Mouse (Mus musculus) embryo, embryonic 11 days (tissue): ENCODE results near the gene Orai1.

ENCODE experiments used
- DNase-seq: peaks from one replicate; pipeline ENCODE4 v3.0.0-alpha.2; 2015

The Orai1 gene

DNA sequence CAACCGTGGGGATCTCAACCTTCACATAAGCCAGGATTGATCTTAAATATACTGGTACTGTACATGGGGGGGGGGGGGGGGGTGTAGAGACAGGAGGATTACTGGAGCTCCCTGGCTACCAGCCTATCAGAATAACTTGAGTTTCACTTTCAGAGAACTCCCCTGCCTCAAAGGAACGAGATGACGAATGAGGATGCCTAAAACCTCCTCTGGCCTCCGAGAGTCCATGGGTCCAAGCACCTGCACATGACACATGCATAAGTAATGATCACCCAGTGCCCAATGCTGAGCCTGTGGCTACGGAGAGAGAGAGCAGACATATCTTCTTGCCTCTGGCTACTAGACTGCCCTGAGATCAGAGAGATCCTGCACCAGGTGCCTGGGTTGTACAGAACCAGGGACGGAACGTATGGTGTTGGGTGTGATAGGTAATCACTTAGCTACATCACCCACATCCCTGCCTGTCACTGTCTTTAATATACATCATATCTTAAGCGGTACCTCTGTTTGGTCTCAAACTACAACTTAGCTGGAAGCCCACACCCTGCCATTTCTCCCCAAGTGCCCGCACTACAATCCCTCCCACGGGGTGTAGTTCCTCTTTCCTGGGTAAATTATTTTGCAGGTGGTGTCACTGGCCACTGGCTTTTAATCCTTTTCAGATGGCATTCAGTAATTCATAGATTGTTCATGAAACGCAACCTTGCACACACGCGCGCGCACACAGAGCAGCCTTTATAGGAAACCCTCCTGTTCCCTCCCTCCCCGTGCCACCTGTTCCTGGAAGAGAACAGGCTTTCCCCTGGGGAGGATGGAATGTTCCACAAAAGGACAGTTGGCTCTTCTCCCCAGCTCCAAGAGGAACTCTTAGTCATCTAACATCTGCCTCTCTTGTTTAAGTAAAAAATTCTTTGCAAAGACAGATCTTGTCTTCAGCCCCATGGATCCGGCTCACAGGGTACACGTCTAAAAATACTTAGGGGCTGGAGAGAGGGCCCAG is 17.4 kb upstream of the Orai1 start:
- no peak for DNase-seq

DNA sequence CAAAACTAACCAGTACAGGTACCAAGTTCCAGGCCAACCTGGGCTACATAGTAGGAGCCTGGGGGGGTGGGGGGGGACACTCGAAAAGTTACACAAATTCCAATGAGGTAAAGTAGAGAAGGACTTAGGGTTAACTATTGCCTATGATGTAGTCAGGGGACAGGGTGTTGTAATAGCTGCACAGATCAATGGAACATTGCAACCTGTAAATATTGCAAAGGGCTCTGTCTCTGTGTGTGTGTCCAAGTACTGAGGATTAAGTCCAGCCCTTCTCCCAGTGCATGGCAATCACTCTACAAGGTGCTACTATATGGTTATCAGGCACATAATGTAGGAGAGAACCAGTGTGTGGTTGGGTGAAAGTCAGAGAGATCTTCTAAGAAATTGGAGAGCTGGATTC is 14.0 kb upstream of the Orai1 start:
- DNase-seq: no peak

DNA sequence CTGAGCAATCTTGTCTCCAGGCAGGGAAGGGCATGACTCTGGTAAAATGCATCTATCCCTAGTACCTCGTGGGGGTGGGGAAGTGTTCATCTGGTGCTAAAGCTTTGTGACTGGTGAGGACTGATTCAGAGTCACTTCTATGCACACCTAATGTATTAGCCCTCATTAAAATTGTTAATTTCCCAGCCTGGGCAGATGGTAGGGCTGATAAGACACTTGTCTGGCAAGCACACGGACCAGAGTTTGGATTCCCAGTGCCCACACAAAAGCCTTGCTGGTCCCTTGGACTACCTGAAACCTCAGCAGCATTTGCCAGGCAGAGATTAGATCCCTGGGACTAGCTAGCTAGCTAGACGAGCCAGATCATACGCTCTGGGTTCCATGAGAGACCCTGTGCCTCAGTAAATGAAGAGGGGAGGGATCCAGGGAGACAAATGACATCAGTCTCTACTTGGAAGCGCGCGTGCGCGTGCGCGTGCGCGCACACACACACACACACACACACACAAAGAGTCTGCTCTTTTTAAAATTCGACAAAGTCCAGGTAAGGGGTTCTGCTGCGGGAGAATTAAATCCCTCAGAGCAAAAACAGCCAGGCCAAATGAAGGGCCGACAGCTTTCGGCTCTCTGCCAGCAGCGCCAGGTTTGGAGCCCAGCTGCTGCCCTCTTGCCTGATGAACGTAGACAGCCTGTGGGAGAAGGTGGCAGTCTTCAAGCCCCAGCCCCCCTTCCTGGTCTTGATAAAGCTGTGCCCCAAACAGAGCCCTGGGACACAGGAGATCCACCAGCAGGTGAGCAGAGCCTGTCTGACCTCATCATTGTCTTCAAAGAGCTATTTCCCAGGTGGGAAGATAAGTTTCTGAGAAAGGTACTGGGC is 8.9 kb upstream of the Orai1 start:
- DNase-seq: no peak

DNA sequence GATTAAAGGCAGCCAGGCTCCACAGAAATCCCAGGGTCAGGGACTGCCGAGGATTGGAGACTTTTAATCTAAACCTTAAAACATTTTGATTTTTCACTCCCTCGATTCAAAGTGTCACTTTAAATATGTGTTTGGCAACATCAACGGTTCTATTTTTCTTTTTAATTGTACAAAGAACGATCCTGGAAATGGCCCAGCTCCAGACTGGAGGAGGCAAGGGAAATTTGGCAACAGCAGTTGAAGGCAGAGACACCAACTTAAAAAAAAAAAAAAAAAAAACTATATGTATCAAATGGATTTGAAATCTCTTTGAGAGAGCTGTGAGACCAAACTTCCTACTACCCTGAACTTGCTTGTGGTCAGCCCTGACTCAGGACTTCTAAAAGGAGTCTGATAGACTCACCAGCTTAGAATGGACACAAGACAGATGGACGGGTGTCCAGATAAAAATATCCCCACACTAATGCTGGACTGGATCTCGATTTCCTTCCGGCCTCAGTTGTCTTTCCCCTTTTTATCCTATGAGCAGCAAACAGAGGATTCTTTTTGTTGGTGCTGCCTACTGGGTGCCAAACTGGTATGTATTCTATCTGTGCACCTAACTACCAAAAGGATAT is 5.9 kb upstream of the Orai1 start:
- no peak for DNase-seq

DNA sequence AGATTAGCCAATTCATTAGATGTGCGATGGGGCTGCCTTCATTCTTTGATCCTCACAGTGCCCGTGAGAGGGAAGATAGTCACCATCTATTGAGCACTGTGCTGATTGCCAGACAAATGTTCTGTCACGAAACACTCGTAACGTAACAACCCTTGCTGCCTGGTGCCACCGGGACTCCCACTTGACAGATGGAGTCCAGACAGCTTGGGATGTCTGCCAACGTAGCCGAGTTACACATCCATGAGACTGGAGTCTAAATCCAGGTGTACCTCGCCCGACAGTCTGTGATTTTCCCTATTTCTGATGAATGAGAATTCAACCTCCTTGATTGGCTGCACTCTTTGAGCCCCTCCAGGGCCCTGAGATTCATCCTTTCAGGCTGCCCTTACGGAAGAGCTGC is 5.0 kb upstream of the Orai1 start:
- no peak for DNase-seq

DNA sequence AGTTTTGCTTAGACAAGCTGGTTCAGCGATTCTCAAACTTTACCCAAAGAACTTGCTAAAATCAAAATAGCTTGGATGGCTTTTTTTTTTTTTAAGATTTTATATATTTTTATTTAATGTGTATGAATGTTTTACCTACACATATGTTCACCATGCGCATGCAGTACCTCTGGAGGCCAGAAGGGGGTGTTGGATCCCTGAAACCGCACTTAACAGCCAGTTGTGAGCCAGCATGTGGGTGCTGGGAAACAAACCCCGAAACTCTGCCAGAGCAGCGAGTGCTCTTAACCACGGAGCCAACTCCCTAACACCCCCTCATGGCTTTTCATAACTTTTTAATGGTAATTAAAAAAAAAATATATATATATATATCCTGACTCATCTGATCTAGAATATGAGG is 4.1 kb upstream of the Orai1 start:
- DNase-seq: no peak

DNA sequence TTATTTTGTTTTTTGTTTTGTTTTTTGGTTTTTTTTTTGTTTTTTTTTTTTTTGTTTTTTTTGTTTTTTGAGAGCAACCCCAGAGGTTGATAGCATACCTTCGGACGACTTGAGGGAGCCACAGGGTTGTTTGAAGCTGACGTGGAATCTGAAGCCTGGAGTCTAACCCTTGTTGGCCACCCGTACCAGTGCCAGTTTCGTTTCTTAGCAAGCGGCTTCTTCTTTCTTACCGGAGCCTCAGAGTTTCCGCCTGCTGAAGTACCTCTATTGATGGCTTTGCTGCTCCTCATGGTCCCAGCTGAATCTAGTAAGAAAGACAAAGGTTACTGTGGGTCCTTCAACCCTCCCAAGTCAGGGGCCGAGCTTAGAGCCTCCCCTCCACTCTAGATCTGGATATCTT is 3.2 kb upstream of the Orai1 start:
- DNase-seq: no peak

DNA sequence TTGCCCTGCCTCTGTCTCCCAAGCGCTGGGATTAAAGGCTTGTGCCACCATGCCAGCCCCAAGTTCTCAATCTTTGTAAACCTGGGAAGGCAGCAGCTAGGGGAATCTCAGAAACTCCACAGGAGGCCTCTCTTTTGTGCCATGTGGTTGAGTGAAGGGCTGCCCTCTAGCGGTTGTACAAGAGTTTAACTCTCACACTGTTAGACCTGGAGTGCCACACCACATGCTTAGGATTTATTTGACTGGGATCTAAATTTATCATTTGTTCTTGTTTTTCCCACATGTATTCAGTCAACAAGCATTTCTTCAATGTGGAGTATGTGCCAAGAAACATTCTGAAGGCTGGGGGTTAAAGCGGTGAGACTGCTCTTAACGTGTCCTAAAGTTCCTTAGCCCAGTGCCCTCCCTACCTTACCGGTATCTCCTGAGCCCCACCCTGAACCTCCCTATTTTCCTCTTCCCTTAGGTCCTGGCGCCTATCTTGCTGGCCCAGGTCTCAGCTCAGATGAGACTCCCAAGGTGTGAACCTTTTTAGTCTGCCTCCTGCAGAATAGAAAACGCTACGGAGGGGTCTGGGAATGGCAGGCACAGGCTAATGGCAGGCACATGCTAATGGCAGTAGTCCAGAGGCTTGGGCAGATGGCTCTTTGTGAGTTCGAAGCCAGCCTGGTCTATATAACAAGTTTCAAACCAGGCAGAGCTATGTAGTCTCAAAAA is 1.1 kb upstream of the Orai1 start:
- DNase-seq: peak; percentile 89

DNA sequence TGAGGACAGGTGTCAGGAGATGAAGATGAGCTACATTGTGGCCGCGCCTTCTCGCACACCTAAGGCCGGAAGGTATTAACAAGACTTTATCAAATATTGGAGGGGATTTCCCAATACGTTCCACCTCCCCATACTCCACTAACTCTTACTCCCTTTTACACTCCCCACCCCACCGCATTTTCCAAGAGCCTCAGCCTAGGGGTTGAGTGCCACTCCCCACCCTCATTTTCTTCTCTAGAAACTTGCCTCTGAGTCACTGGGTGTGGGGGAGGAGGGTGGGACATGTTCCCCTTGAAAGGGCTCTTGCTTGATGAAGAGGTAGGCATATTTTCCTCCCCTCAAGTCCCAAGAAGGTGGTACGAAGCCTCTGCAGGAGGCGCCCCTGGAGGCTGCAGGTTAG is 1.0 kb downstream of the Orai1 start:
- DNase-seq: no peak

DNA sequence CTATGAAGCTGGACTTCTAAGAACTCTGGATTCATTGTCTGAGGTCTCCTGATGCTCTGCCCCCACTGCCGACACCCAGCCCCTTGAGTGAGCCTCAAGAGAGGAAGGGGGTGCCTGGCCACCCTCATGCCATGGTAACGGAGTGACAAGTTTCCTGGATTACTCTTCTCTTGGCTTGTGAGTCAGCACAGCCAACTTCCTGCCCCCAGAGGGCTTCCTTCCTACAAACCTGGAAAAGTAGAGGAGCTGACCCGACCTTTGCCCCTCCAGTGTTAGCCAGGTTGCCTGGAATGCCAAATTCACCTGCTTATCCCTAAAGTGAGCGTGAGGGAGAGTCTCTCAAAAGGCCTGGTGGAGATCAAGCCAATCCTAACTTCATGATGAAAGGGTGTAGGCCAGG is 2.6 kb downstream of the Orai1 start:
- no peak for DNase-seq

DNA sequence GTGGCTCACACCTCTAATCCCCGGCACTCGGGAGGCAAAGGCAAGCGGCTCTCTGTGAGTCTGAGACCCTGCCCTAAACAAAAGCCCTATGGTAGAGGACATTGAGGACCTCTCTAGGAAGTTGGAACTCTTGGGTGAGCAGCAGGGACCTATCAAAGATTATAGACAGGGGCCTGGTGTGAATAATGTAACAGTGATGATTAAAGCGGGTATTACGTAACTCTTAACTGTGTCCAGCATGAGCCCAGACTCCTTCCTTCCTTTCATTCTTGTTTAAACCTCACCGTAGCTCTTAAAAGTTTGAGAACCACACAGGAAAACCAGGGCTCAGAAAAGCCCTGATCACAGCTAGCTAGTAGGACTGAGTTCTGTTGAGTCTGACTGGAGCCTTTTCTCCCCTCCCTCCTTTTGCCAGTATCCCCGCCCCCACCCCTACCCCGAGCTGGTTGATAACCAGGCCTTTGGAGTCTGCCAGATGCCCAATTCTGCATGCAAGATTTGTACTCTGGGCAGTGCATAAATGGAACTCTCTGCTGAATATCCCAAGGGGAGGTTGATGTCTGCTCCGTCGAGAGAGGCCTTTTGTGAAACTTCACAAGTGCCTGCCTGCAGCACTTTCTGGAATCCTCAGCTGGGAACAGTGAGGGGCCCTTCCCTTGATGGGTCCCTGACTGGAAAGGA is 4.6 kb downstream of the Orai1 start:
- no peak for DNase-seq

DNA sequence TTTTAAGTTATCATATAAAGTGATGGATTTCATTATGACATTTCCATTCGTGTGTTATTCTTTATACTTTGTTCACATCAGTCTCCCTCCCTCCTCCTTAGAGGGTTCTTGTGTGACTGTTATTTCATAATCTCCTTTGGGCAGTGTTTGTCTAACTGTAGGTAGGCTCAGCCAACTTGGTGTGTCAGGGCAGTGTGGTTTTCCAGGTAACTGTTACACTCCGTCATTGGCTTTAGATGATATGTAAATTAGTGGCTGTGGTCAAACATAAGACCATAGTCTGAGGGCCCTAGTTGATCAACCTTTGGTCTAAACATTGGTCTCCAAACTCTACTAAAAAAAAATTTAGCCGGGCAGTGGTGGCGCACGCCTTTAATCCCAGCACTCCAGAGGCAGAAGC is 5.6 kb downstream of the Orai1 start:
- DNase-seq: no peak

DNA sequence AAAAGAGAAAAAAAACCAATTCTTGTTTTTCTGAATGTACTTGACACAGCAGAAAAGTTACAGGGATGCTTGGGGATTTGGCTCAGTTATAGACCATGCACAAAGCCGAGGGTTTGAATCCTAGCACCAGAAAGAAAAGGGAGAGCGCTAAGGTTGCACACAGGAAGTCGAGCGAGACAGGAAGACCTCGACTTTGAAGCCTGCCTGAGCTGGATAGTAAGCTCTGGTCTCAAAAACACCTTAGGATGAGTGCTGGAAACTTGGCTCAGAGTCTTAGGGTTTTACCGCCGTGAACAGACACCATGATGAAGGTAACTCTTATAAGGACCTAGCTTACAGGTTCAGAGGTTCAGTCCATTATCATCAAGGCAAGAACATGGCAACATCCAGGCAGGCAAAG is 6.6 kb downstream of the Orai1 start:
- no peak for DNase-seq

DNA sequence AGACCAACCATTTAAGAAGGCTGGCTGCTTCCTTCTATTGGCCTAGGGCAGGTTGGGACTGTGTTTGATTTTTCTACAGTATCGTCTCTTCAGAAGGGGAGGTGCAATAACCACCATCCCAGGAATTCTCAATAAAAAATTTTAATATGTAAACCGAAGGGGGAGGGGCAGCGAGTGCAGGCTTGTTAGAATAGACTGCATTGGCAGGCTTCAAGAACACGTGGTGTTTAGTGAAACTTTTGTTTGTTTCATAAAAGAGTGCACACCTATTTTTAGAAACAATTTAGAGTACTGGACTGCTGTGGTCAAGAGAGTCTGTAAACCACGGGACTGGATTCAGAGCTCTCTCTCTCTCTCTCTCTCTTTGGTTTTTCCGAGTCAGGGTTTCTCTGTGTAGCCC is 8.2 kb downstream of the Orai1 start:
- no peak for DNase-seq

DNA sequence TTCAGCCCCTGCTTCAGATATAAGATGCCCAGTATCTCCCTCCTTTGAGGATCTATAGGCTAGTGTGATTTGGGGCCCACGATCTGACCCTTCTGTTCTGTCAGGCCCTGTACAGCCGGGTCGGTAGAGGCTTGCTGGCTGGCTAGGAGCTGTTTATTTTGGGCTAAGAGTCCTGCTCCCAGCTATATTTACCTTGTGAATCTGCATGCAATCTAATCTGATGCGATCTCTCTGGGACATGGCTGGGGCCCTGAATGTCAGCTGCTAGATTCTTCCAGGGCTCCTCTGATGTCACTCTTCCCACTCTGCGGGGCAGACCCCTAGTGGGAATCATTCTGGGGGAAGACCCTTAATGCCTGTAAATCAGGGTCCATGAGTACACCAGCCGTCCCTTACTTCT is 9.4 kb downstream of the Orai1 start:
- no peak for DNase-seq

DNA sequence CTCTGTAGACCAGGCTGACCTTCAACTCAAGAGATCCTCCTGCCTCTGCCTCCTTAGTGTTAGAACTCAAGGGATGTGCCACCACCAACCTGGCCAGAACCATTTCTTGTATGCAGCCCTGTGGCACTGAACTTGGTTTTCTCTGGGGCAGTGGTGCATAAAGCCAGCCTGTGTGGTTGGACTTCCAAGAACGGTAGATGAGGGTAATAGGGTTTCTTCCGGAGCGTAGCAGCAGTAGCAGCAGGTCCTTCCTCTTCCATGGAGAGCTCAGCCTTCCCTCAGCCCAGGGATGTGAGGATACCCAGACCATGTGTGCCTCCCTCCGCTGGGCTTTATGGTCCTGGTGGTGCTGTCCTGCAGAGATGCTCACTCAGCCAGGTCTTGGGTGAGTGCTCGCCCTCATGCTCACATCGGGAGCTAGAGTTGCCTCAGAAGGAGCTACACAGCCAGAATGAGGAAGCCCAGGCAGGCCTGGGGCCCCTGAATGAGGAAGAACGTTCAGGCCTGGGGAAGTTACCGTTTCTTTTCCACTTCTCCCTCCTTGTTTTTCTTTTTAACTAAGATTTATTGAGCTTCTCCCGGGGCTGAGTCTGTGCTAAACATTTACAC is 10.2 kb downstream of the Orai1 start:
- DNase-seq: no peak

DNA sequence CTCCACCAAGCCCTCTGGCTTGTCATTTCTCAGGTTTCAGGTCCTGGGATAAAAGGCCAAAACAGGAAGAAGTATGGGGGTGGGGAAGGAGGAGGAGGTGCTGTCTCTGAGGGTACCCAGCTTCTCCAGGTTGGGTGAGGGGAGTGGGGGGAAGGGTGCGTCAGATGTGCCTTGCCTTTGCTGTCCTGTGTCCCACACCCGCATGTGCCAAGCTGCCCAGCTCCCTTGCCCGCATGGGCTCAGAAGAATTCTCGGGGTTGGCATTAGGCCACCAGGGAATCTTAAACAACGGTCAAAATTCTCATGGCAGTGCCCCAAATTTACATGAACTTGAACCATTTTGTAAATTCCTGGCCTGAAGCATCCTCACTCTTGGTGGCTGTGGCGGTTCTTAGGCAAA is 11.5 kb downstream of the Orai1 start:
- DNase-seq: no peak

DNA sequence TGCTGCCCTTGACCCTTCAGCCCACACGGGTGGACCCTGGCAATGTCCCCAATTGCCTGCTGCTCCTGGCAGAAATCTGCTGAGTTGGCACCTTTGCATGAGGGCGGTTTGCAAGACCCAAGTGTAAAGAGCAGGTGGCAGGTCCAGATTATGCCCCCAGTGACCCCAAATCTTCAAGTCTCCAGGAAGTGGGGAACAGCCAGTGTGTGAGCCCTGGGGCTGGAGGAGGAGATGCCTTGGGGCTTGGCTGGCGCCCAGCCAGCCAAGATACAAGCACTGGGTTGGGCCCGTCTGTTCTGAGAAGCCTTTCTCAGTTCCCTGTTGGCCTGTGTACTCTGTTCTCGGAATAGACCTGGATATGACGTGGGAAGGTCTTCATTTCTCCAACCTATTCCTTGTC is 12.6 kb downstream of the Orai1 start:
- no peak for DNase-seq

DNA sequence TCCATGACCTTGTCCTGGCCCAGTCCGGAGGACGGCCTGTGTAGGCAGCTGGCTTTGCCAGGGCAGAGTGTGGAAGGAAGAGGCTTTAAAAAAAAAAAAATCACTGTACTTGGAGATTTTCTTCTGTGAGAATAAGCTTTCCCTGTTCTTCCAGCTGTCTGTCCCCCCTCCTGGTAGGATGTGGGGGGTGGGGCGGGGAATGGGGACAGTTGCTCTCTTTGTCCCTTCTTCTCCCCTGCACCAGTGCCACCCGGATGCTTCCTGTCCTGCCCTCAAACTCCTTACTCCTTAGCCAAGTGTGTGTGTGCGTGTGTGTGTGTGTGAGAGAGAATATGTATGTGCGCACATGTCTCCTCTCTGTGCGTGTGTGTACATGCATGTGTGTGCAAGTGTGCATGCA is 14.9 kb downstream of the Orai1 start:
- no peak for DNase-seq

DNA sequence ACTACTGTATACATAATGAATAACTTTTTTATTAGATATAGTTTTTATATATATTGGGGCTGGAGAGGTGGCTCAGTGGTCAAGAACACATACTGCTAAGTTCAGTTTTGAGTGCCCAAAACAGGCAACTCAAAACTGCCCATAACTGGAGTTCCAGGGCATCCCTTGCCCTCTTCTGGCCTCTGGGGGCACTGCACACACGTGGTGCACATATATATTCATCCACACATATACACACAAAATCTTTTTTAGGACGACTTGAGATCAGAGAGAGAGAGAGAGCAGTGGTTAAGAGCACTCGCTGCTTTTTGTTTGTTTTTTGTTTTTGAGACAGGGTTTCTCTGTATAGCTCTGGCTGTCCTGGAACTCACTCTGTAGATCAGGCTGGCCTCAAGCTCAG is 16.4 kb downstream of the Orai1 start:
- DNase-seq: no peak

DNA sequence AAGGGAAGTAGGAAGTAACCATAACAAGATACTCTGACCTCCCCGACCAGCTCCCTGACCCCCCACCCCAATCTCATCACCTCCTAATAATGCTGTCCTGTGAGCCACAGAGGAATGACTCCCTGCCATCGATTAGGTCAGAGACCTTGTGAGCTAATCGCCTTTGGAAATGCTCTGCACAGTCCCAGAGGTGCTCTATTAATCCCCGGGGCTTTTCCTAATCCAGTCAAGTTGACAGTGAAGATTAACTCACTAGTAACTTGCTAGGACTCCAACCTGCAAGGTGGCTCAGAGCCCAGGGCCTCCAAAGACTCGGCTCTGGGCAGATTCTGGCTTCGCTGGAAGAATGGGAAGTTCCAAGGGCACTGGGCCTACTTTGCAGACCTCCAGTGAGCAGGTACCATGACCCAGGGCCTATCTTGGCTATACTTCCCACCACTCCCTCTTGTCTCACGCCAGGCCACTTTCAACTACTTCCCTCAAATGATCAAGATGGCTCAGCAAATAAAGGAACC is 18.8 kb downstream of the Orai1 start:
- DNase-seq: no peak

DNA sequence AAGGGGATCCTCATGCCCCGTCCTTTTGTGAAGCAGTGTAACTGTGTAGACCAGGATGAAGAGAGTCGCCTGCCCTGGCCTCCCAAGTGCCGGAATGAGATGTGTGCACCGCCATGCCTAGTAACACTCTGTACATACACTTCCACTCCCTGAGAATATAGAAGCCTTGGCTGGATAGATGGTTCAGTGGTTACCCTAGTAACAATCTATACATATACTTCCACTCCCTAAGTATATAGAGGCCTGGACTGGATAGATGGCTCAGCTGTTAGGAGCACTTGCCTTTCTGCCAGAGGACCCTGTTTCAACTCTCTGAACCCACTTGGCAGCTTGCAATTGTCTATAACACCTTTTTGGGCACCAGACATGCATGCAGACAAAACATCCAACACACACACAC is 20.2 kb downstream of the Orai1 start:
- no peak for DNase-seq
